Mouse (Mus musculus) kidney, postnatal 36 days (tissue): ENCODE measurements around the gene Rarres2.
"Not testable (repeated sequence)": the region's sequence is repeated elsewhere in the genome, so short reads cannot be mapped to it uniquely, and the experiment has no call there.

ENCODE experiments used
- DNase-seq, 2 experiments: peaks; one replicate each; pipeline ENCODE4 v3.0.0; 2021 to 2022; ENCODE audit warnings: mixed read lengths in 2 of 2

The Rarres2 gene

DNA sequence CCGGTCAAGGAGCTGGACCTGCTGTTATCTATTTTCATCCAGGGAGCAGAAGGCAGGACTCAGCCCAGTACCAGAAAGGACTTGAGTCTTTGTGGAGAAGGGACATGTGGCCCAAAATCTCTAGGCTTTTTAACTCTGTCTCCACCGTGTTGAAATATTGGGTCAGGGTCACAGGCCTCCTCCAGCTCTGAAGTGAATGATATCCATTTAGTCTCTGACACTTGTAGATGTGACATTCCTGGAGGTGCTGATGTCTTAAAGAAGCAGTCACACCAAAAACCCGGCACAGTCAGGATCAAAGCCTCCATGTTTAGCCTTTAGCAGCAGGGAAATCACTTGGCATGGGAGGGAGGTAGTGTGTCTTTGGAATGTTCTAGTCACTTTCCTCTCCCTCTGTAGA lies 31.9 kb downstream of the Rarres2 start:
- DNase-seq = no peak

GRCm38 (mm10) chr6:48539860-48540259 lies 32.7 kb downstream of the Rarres2 start:
- no peak for DNase-seq

- DNase-seq = peak; percentile 84 to 88
Measured at GRCm38 (mm10) chr6:48538841-48539737, 33.5 kb downstream of the Rarres2 start.

GRCm38 (mm10) chr6:48537105-48537954 lies 35.3 kb downstream of the Rarres2 start, which contains the start of gene Atp6v0e2:
Gene Atp6v0e2 (plus strand): TSS chr6:48537615.
- peak; percentile 85 to 93 for DNase-seq

GRCm38 (mm10) chr6:48536091-48536490 lies 36.5 kb downstream of the Rarres2 start:
- no peak for DNase-seq

DNA sequence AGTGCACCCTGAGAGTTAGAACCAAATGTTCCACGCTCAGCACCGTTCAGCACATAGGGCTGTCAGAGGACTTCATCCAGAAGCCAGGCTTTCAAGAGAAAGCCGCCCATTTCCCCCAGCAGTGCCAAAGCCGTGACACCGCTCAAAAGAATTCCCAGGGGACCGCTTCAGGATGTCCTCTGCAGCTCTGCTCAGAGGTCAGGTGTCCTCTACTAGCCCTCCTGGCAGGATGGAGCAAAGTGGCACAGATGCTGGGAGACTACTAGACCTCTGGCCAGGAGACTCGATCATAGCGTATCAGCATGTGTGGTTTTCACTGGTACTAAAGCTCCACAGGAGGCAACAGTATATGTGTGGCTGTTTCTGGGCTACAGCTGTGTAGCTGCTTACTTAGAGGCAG lies 37.7 kb downstream of the Rarres2 start:
- DNase-seq = peak; percentile 29 to 36

DNA sequence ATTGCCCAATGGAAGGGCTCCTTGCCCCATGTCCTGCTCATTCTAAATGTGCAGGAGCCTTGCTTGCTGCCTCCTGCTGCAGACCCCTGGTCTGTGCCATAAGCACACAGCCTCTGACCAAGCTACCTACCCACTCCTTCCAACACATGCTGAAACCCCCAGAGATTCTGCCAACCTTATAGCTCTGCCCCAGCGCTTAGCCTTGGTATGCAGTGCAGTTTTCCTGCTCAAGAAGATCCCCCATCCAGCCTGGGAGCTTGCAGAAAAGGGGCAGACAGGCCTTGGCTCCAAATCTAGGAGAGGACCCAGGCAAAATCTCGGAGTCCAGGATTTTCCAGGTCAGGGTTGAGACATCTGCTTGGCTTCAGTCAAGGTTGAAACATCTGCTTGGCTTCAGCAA lies 39.1 kb downstream of the Rarres2 start:
- DNase-seq = no peak

DNA sequence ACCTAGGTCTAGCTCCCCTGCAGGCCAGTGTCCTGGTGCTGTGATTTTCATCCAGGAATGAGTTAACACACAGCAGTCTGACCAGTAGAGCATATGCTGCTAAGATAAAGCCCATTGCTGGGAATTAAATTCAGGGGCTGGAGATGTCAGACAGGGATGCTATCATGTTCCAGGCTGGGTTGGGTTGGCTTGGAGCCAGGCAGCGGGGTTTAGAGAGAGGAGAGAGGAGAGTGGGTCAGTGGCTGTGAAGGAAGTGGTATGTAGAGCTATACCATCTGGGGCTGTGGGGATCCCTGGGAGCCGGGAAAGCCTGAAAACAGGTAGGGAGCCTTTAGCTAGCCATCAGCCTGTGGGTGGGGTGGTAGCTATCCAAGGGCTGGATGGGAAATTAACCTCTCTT lies 41.7 kb downstream of the Rarres2 start:
- DNase-seq = no peak

DNA sequence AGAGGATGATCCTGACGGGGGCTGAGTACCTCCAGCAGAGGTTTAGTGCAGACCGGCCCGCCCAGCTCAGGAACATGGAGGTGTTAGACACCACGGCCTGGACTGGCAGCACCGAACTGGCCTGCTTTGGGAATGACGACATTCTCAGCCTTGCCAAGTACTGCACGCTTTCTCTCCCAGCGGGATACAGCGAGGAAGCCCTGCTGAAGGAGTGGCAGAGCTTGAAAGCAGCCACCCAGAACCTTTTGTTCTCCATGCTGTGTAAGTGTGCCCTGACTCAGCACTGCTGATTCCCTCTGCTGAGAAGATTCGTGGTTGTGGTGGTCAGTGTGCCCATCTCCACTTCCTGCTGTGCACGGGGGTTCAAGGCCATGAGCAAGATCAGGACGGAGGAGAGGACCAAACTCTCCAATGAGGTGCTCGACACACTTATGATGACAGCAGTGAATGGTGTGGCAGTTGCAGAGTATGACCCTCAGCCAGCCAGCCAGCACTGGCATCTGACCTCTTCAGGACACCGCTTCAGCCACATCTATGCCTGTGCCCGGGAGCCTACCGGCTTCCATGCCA lies 42.6 kb downstream of the Rarres2 start:
- DNase-seq = no peak

DNA sequence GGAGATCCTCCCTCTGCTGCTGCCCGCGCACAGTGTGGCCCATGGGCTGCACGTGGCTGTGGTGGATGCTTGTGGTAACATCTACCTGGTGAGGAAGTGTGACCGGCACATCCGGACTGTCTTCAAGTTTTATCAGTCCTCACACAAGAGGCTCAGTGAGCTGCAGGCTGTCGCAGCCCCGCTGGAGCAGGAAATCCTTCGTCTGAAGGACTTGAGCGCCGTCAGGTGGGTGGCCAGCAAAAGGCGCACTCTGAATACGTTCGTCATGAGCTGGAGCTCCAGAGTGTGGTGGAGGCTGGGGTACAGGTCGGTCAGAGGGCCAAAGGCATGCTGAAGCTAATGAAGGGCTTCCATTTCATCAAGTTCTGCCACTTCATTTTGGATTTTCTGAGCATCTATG lies 43.3 kb downstream of the Rarres2 start:
- no peak for DNase-seq

- no peak for DNase-seq
Measured at GRCm38 (mm10) chr6:48527901-48528300, 44.7 kb downstream of the Rarres2 start.

DNA sequence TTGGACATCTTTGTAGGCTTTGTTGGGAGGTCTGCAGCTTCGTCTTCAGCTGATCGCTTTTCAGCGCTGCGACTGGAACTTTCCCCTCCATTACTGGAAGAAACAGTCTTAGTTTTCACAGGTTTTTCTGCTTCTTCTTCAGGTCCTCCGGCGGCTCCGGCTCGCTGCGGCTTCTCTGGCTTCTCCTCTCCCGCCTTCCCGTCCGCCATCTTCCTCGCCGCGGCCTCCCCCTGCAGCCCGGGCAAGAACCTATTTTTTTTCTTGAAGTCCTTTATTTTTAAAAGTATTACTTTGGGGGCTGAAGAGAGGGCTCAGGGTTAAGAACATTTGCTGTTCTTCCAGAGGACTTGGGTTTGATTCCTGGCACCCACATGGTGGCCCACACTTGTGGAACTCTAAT lies 47.7 kb downstream of the Rarres2 start:
- not testable (repeated sequence) for DNase-seq
